Mouse (Mus musculus) c-Kit-positive CD71-positive TER-119-negative erythroid progenitor cells, embryonic 14.5 days (primary cell): Measurements from ENCODE around the gene Gm45844.
"Not testable (repeated sequence)": the region's sequence is repeated elsewhere in the genome, so short reads cannot be mapped to it uniquely, and the experiment has no call there.

Experiments used
- DNase-seq: peaks from one replicate; pipeline ENCODE4 v3.0.0-alpha.2; 2013; ENCODE audit warnings: low read depth

The Gm45844 gene

GRCm38 (mm10) chr7:7277966-7278567 lies at the start of gene Gm45844:
TSS of gene Gm45844 (minus strand) at chr7:7278289.
- not testable (repeated sequence) for DNase-seq

GRCm38 (mm10) chr7:7295595-7295994 lies 17.5 kb upstream of the Gm45844 start:
- no peak for DNase-seq

DNA sequence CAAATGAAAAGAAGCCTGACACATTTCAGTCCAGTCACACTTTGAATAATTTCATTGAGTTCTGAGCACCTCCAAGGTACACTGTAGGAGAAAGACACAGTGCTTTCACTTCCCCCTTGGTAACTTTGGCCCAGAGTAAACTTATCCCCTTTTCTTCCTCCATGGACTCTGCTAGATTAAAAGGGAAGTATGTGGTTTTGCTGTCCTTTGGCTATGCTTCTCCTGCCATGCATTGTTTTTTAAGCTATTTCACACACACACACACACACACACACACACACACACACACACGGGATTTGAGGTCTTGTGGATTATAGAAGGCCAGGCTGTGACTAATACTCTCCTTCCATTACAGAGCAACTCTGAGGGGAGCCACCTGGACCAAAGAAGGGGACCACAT lies 3.3 kb upstream of the Gm45844 start:
- no peak for DNase-seq

- DNase-seq = not testable (repeated sequence)
These were observed 533 bp downstream of the Gm45844 start for GRCm38 (mm10) chr7:7277556-7277955.

DNA sequence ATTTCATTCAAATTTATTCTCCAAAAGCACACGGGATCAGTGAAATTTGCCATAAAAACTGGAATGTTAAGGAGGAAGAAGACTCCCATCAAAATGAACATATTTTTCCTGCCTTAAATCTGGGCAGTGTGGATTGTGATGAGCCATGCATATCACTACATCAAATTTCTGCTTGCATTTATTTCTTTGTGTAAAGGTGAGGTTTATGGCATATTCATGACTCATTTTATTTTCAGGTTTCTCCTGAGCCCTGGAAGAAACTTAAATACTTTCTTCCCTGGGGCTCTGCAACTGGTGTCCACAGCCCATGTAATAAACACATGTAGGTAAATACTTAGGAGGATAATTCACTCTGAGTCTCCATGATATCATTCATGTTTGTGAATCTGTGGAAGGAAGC lies 30.9 kb downstream of the Gm45844 start, which contains the start of gene Vmn2r29:
Vmn2r29 (minus strand) TSS at position 101 of the 400 bp plus-strand sequence.
- DNase-seq = not testable (repeated sequence)

DNA sequence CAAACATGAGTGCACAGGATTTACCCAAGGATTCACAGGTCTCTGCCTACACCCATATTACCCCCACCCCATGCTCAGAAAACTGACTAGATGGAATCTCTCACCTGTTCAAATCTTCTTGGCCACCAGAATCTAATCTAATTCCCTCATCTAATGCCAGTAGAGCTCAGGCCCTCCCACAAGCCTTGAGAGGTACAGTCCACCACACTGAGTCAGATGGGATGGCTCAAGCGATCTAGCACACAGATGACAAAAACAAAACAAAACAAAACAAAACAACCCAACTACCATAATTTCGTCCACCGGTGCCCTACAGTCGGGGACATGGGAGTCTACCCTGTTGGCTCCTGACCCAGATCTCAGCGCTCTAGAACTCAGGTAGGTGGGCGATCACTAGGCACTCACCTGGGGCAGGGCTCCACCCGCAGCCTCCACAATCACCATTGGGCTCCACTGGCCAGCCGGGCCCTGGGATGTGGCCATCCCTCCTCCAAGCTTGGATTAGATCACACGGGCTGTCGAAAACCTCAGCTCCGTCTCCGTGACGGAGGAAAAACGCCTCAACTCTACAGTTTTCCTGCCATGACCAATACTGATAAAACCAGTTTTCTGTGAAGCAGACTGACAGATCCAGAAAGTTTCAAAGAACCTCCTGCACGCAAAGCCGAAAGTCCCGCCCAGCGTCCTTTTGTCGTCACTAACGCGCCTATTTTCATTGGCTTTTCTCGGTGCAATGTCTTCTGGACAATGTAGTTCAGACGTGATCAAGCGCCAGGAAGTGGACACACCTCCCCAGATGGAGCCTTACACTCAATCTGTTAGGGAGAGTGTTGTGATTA lies 68.6 kb downstream of the Gm45844 start, which contains the start of gene Zfp772:
Zfp772 (minus strand) TSS at position 686 of the 839 bp plus-strand sequence.
- DNase-seq = not testable (repeated sequence)

- peak; percentile 62 for DNase-seq
These were observed 89.7 kb downstream of the Gm45844 start for GRCm38 (mm10) chr7:7188191-7188942.

DNA sequence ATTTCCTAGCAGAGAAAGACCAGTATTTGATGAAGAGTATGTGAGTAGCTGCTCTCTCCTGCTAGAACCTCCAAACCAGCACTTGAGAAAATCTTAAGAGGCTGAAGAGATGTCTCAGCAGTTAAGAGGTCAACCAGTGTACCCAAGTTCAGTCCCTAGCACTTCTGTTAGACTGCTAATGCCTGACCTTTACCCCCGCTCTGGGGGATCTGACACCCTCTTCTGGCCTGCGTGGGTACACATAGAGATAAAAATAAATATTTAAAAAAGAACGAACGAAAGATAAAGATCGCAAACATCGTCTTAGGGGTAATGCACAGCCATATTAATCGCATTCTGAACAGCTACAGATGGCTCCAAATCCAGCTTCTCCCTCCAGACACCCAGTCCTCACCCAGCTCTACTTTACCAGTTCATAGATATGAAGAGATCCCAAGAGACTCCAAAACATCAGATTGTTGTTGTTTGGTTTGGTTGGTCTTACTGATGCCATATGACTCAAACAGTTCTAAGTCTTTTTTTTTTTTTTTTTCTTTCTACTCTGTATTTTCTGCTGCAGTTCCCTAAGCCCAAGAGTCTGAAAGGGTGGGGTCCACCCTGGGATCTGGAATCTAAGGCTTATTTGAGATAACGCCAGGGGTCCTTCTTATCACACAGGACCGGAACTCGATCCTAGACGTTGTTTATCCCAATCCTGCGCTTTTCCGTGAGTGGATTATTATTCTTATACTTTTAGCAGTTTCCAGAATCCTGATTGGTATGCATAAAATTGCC lies 90.5 kb downstream of the Gm45844 start:
- DNase-seq = no peak

DNA sequence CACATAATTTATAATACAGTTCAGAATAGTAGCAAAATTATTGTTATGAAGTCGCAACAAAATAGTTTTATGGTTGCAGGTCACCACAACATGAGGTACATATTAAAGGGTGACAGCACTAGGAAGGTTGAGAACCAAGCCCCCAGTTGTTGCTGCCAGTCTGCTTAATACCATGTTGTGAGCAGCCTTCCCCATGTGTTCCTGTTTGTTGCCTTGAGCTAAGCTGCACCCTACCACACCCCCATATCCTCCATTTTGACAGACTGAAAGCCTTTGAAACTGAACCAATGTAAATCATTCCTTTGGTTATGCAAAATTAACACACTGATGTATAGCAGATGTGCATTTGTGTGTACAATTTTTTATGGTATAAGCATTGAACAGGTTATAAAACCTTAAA lies 92.2 kb downstream of the Gm45844 start:
- DNase-seq = no peak

GRCm38 (mm10) chr7:7171227-7172147 lies 106.6 kb downstream of the Gm45844 start, which contains the start of gene Zfp418:
TSS of gene Zfp418 (plus strand) at chr7:7171330.
- DNase-seq = peak; percentile 41
